Mouse (Mus musculus) E14TG2a.4 (cell line): ENCODE measurements around the gene Cdk15.

ENCODE experiments used
- H3K27me3 ChIP-seq: 2 replicates; pipeline ENCODE4 v1.6.1; 2014; ENCODE audit warnings: low read length, control low read depth; ENCODE audit not compliant: insufficient read depth
- H3K36me3 ChIP-seq: 2 replicates; pipeline ENCODE4 v1.6.1; 2014; ENCODE audit warnings: low read length, control low read depth; ENCODE audit not compliant: insufficient read depth
- H3K4me1 ChIP-seq: replicated peaks from 2 replicates; pipeline ENCODE4 v1.6.1; 2014; ENCODE audit warnings: low read depth, low read length, control low read depth
- H3K4me3 ChIP-seq: replicated peaks from 2 replicates; pipeline ENCODE4 v1.5.1; 2014; ENCODE audit warnings: mild to moderate bottlenecking, low read length
- H3K9me3 ChIP-seq: 2 replicates; pipeline ENCODE4 v1.6.1; 2014; ENCODE audit warnings: low read length, control low read depth
- CTCF ChIP-seq: conservative IDR thresholded peaks from 2 replicates; pipeline ENCODE4 v1.5.1; 2014; ENCODE audit warnings: low read length
- NANOG ChIP-seq: IDR thresholded peaks from 2 replicates; pipeline ENCODE4 v1.6.1; 2014; ENCODE audit warnings: borderline replicate concordance, low read length, mixed read lengths
- POU5F1 ChIP-seq: IDR thresholded peaks from 2 replicates; pipeline ENCODE4 v1.6.1; 2014; ENCODE audit warnings: low read length, borderline replicate concordance

Gene Cdk15

GRCm38 (mm10) chr1:59394616-59395015 lies 137.9 kb downstream of the Cdk15 start:
- peaks cover 80% of the 10 kb centered on the region for H3K4me1 ChIP-seq
- no peaks in the 10 kb centered on the region for H3K27me3 ChIP-seq
- peaks cover 16% of the 10 kb centered on the region for H3K9me3 ChIP-seq
- peak overlapping the region; percentile 24 for H3K4me3 ChIP-seq
- no peak for TF ChIP-seq POU5F1
- TF ChIP-seq NANOG = no peak
- TF ChIP-seq CTCF = no peak
- H3K36me3 ChIP-seq = no peaks in the 10 kb centered on the region

- no peak for TF ChIP-seq POU5F1
- no peak for TF ChIP-seq NANOG
- TF ChIP-seq CTCF = no peak
- Histone ChIP-seq H3K36me3 (no peaks in the 10 kb centered on the region), H3K9me3 (peaks cover 10% of the 10 kb centered on the region; the same call in 1 of the 2 replicates), H3K4me3 (no peak overlapping the region), H3K4me1 (peaks cover 84% of the 10 kb centered on the region), H3K27me3 (no peaks in the 10 kb centered on the region)
Observed at GRCm38 (mm10) chr1:59395992-59396391, 139.3 kb downstream of the Cdk15 start.

GRCm38 (mm10) chr1:59399554-59400325 lies 143.0 kb downstream of the Cdk15 start:
- H3K4me3 ChIP-seq = no peak overlapping the region
- H3K27me3 ChIP-seq = no peaks in the 10 kb centered on the region
- TF ChIP-seq POU5F1 (no peak), CTCF (no peak), NANOG (no peak)

DNA sequence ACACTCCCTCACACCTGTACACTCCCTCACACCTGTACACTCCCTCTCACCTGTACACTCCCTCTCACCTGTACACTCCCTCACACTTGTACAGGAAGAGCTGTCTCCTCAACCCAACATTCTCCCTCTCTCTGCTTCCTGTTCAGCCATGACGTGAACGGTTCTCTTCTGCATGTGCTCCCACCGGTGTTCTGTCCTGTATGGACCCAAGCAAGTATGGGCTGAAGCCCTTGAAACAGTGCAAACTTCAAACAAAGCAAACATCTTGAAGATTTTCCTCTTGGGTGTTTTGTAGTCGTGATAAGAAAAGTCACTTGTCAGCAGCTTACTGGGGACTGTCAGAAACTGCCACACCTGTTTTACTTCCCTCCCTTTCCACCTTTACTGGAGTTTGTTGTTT lies 144.5 kb downstream of the Cdk15 start:
- no peak overlapping the region for H3K4me3 ChIP-seq
- no peaks in the 10 kb centered on the region for H3K9me3 ChIP-seq
- no peaks in the 10 kb centered on the region; the same call in 1 of the 2 replicates for H3K27me3 ChIP-seq
- H3K36me3 ChIP-seq = no peaks in the 10 kb centered on the region
- TF ChIP-seq NANOG (no peak), CTCF (no peak), POU5F1 (no peak)
- peaks cover 37% of the 10 kb centered on the region for H3K4me1 ChIP-seq

More at GRCm38 (mm10) chr1:59399554-59400325, 143.0 kb downstream of the Cdk15 start:
- Histone ChIP-seq H3K4me1 (peaks cover 52% of the 10 kb centered on the region), H3K36me3 (no peaks in the 10 kb centered on the region), H3K9me3 (no peaks in the 10 kb centered on the region)
